Mouse (Mus musculus): Measurements from ENCODE around the gene Lpar3. TPM values are rescaled to one million over a fixed set of nuclear protein-coding genes. Genes with fewer than 3 reads are reported as not detected.

Gene Lpar3
- total and polyA plus RNA-seq, 2 experiments from 2014 or later: 0.31 to 0.66 TPM

DNA sequence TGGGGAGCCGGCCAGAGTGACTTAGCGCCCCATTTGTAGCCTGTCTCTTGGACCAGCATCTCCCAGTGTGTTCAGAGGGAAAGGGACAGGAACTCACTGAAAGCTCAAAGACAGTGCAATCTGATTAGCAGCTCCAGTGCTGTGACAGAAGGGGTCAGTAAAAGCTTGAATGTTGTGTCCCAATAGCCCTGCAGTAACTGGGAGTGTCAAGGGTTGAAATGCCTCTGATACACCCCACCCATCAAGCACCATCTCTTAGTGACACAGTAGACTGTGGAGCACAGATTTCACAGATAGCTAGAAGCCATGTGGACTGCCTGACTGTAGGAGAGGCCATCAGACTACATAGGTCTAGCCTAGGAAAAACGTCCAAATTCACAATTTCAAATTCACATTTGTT is 6.7 kb downstream of the Lpar3 start:
- Histone ChIP-seq H3K27ac (ENCODE audit: low read depth, low read length) (no peak overlapping the region), H3K9ac (replicated peaks; ENCODE audit: low read length, poor library complexity, severe bottlenecking) (no peak overlapping the region), H3K9me3 (ENCODE audit: low read length) (no peaks in the 10 kb centered on the region), H3K4me2 (ENCODE audit: low read depth, low read length, poor library complexity, severe bottlenecking) (no peak overlapping the region), H3K36me3 (ENCODE audit: insufficient read depth, low read length) (no peaks in the 10 kb centered on the region), H3K4me3 (ENCODE audit: low read depth, low read length) (no peak overlapping the region), H3K4me1 (ENCODE audit: insufficient read depth, low read length) (no peaks in the 10 kb centered on the region), H3K27me3 (ENCODE audit: insufficient read depth, low read length) (0 out of 2 replicates have a peak, but pooled peaks cover 7% of the 10 kb centered on the region)
- no peak for TF ChIP-seq CTCF (IDR thresholded peaks at IDR 0.05)
- WGBS: 69% methylated on average over 3 of the region's 3 CpGs
- DNase-seq (ENCODE audit: low spot score) (no peak), ATAC-seq (ENCODE audit: low FRiP score) (no peak)

DNA sequence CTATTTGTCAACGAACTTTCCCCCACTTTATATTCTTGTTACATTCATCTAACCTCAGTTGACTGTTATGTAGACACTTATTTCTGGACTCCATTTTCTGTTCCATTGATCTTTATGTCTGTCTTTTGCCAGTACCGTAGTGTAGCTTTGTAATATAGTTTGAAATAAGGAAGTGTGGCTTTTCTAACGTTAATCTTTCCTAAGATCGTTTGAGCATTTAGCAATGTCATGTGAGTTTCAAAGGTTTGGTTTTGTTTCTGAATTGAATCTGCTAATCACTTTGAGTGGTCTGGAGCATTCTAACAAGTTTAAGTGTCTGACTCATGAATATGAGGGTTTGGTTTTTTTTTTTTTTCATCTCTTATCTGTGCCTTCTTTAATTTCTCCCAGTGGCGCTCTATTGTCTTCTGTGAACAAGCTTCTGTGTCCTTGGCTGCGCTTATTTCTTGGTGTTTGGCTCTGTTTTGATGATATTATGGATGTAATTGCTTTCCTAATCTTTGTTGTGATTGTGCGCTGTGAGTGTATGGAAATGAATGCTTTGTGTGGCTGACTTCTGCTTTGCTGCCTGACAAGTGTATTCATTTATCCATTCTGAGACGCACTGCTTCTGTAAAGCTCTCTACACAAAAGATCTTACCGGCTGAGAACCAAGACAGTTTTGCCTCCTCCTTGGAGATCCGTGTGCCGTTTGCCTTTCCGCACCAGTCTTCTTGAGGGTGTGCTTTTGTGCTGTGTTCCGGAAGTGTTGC is 8.0 kb downstream of the Lpar3 start:
- H3K36me3 ChIP-seq (ENCODE audit: insufficient read depth, low read length): no peaks in the 10 kb centered on the region
- no peaks in the 10 kb centered on the region for H3K27me3 ChIP-seq (ENCODE audit: insufficient read depth, low read length)
- H3K4me2 ChIP-seq (ENCODE audit: low read depth, low read length, poor library complexity, severe bottlenecking): no peak overlapping the region
- H3K9me3 ChIP-seq (ENCODE audit: low read length): no peaks in the 10 kb centered on the region
- H3K27ac ChIP-seq (ENCODE audit: low read depth, low read length): no peak overlapping the region
- no peaks in the 10 kb centered on the region for H3K4me1 ChIP-seq (ENCODE audit: insufficient read depth, low read length)
- DNase-seq (ENCODE audit: low spot score) (no peak), ATAC-seq (ENCODE audit: low FRiP score) (no peak)
- H3K4me3 ChIP-seq (ENCODE audit: low read depth, low read length): no peak overlapping the region
- TF ChIP-seq CTCF (IDR thresholded peaks at IDR 0.05): no peak
- WGBS: 50% methylated on average over 13 of the region's 13 CpGs
- no peak overlapping the region for H3K9ac ChIP-seq (replicated peaks; ENCODE audit: low read length, poor library complexity, severe bottlenecking)

DNA sequence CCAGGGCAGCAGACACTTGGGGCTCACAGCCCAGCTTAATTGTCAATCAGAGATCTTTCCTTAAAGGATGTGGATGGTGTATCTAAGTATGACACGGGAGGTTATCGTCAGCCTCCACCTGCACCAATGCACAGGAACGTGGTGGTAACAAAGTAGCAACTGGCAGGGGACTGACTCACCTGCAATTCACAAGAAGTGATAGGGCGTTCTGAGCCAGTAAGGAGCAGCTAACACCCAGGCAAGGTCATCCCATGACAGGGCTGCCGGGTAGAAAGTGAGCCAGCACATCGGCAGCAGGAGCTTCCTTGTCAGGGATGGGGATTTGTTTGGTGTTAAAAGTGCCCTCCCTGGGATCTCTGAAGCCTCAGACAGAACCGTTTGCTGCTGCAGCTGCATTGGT is 11.9 kb downstream of the Lpar3 start:
- Histone ChIP-seq H3K4me3 (ENCODE audit: low read depth, low read length) (no peak overlapping the region), H3K4me2 (ENCODE audit: low read depth, low read length, poor library complexity, severe bottlenecking) (no peak overlapping the region), H3K27me3 (ENCODE audit: insufficient read depth, low read length) (no peaks in the 10 kb centered on the region), H3K4me1 (ENCODE audit: insufficient read depth, low read length) (no peaks in the 10 kb centered on the region), H3K9ac (replicated peaks; ENCODE audit: low read length, poor library complexity, severe bottlenecking) (no peak overlapping the region), H3K9me3 (ENCODE audit: low read length) (no peaks in the 10 kb centered on the region), H3K36me3 (ENCODE audit: insufficient read depth, low read length) (no peaks in the 10 kb centered on the region), H3K27ac (ENCODE audit: low read depth, low read length) (no peak overlapping the region)
- no peak for TF ChIP-seq CTCF (IDR thresholded peaks at IDR 0.05)
- no peak for DNase-seq (ENCODE audit: low spot score)
- ATAC-seq (ENCODE audit: low FRiP score): no peak
- 75% methylated on average over 7 of the region's 7 CpGs for WGBS

DNA sequence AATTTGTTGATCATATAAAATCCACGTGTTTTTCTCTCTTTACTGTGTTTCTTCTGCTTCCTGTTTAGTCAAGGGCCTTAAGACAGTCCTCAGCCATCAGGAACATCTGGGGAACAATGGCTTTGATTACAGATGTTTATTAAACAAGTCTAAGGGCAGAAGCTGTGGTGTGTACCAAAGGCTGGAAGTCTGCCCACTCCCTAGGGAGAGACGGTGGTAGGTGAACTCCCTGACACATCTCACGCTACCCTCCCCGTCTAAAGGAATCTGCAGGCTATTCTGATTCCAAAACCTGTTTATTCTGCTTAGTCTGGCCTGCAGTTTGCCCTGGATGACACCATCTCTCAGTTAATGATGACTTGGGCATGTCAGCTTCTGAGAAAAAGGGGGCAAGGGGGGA is 13.0 kb downstream of the Lpar3 start:
- Histone ChIP-seq H3K4me2 (ENCODE audit: low read depth, low read length, poor library complexity, severe bottlenecking) (no peak overlapping the region), H3K4me1 (ENCODE audit: insufficient read depth, low read length) (no peaks in the 10 kb centered on the region), H3K36me3 (ENCODE audit: insufficient read depth, low read length) (no peaks in the 10 kb centered on the region), H3K4me3 (ENCODE audit: low read depth, low read length) (no peak overlapping the region), H3K9ac (replicated peaks; ENCODE audit: low read length, poor library complexity, severe bottlenecking) (no peak overlapping the region), H3K9me3 (ENCODE audit: low read length) (no peaks in the 10 kb centered on the region), H3K27ac (ENCODE audit: low read depth, low read length) (no peak overlapping the region), H3K27me3 (ENCODE audit: insufficient read depth, low read length) (no peaks in the 10 kb centered on the region)
- ATAC-seq (ENCODE audit: low FRiP score) (no peak), DNase-seq (ENCODE audit: low spot score) (no peak)
- 78% methylated on average over 4 of the region's 4 CpGs for WGBS
- no peak for TF ChIP-seq CTCF (IDR thresholded peaks at IDR 0.05)

DNA sequence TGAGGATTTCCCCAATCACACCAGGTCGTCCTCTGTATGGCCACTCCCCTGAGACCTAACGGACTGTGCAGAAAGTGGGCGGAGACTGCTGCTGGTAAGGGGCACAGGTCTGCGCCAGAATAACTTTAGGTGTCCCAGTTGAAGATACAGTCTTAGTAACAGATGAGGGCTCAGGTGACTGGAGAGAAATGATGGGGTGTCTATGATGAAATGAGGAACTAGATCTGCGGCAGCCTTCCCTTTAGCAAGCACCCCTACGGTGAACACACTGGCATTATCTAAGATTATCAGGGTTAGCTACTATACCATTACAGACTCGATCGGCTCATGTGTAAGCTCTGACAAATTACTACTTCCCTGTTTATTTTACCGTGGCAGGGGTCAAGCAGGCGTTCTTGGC is 13.8 kb downstream of the Lpar3 start:
- H3K4me2 ChIP-seq (ENCODE audit: low read depth, low read length, poor library complexity, severe bottlenecking): no peak overlapping the region
- ATAC-seq (ENCODE audit: low FRiP score) (no peak), DNase-seq (ENCODE audit: low spot score) (no peak)
- no peak overlapping the region for H3K27ac ChIP-seq (ENCODE audit: low read depth, low read length)
- H3K36me3 ChIP-seq (ENCODE audit: insufficient read depth, low read length): no peaks in the 10 kb centered on the region
- no peak overlapping the region for H3K9ac ChIP-seq (replicated peaks; ENCODE audit: low read length, poor library complexity, severe bottlenecking)
- no peaks in the 10 kb centered on the region for H3K27me3 ChIP-seq (ENCODE audit: insufficient read depth, low read length)
- no peaks in the 10 kb centered on the region for H3K4me1 ChIP-seq (ENCODE audit: insufficient read depth, low read length)
- TF ChIP-seq CTCF (IDR thresholded peaks at IDR 0.05): no peak
- 78% methylated on average over 10 of the region's 10 CpGs for WGBS
- H3K9me3 ChIP-seq (ENCODE audit: low read length): no peaks in the 10 kb centered on the region
- no peak overlapping the region for H3K4me3 ChIP-seq (ENCODE audit: low read depth, low read length)

DNA sequence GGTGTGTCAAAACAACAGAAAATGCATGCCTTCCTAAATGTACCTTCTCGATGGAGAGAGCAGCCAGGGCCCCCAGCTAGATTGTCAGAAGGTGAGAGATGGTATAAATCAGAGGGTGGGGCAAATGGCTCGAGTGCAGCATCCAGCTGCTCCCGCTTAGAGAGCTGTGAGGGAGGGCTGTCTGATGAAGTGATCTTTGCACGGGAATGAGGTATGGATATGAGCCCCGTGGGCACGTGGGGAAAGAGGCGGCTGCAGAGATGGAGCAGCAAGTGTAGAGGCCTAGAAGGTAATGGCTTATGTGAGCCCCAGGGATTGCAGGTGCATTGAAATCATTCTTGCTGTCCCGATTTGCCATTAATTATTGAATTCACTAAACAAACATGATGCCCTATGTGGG is 15.5 kb downstream of the Lpar3 start:
- DNase-seq (ENCODE audit: low spot score): no peak
- no peaks in the 10 kb centered on the region for H3K9me3 ChIP-seq (ENCODE audit: low read length)
- no peak for TF ChIP-seq CTCF (IDR thresholded peaks at IDR 0.05)
- ATAC-seq (ENCODE audit: low FRiP score): no peak
- 66% methylated on average over 8 of the region's 8 CpGs for WGBS
- H3K4me2 ChIP-seq (ENCODE audit: low read depth, low read length, poor library complexity, severe bottlenecking): no peak overlapping the region
- H3K27me3 ChIP-seq (ENCODE audit: insufficient read depth, low read length): no peaks in the 10 kb centered on the region
- no peaks in the 10 kb centered on the region for H3K36me3 ChIP-seq (ENCODE audit: insufficient read depth, low read length)
- no peak overlapping the region for H3K4me3 ChIP-seq (ENCODE audit: low read depth, low read length)
- H3K9ac ChIP-seq (replicated peaks; ENCODE audit: low read length, poor library complexity, severe bottlenecking): no peak overlapping the region
- no peak overlapping the region for H3K27ac ChIP-seq (ENCODE audit: low read depth, low read length)
- H3K4me1 ChIP-seq (ENCODE audit: insufficient read depth, low read length): no peaks in the 10 kb centered on the region

Measured in midbrain, postnatal 0 days (tissue).